Mouse (Mus musculus): Measurements from ENCODE around the gene Gtf2h2. TPM values are rescaled to one million over a fixed set of nuclear protein-coding genes. Genes with fewer than 3 reads are reported as not detected.

Gtf2h2 gene
- 80.6 and 96.1 TPM in 2 replicates for polyA plus RNA-seq (2012; rRNA removed)

GRCm38 (mm10) chr13:100492061-100492787 is at the start of gene Gtf2h2:
Gene Gtf2h2, minus strand, starts transcription at chr13:100492579.

GRCm38 (mm10) chr13:100452415-100453127 is 39.8 kb downstream of the Gtf2h2 start, which contains the start of gene Naip1:
Gene Naip1, minus strand, starts transcription at chr13:100452869.

Other genes starting within 250 kb of the Gtf2h2 start
- gene Naip5, start 246.3 kb downstream of the Gtf2h2 start, polyA plus RNA-seq (2012; rRNA removed) = 0.32 and 0.46 TPM in 2 replicates
- gene Naip6, start 174.9 kb downstream of the Gtf2h2 start, polyA plus RNA-seq (2012; rRNA removed) = 0.29 and 0.31 TPM in 2 replicates
- 0.01 and 0.02 TPM in 2 replicates for gene Naip1, start 39.7 kb downstream of the Gtf2h2 start, polyA plus RNA-seq (2012; rRNA removed)
- 1.5 TPM in 2 replicates for gene Ocln, start 60.1 kb upstream of the Gtf2h2 start, polyA plus RNA-seq (2012; rRNA removed)
- 1.6 and 2.2 TPM in 2 replicates for gene Marveld2, start 124.4 kb upstream of the Gtf2h2 start, polyA plus RNA-seq (2012; rRNA removed)
- gene Ak6, start 158.4 kb upstream of the Gtf2h2 start, polyA plus RNA-seq (2012; rRNA removed) = 135 and 285 TPM in 2 replicates
- gene Rad17, start 158.5 kb upstream of the Gtf2h2 start, polyA plus RNA-seq (2012; rRNA removed) = 21.1 and 22.0 TPM in 2 replicates
- gene Taf9, start 159.0 kb upstream of the Gtf2h2 start, polyA plus RNA-seq (2012; rRNA removed) = 22.5 and 42.3 TPM in 2 replicates
- 2.7 TPM in 2 replicates for gene Ccdc125, start 177.1 kb upstream of the Gtf2h2 start, polyA plus RNA-seq (2012; rRNA removed)
- 29.4 and 54.1 TPM in 2 replicates for gene Cdk7, start 238.4 kb upstream of the Gtf2h2 start, polyA plus RNA-seq (2012; rRNA removed)